Mouse (Mus musculus): Measurements from ENCODE around the gene Gls. TPM values are rescaled to one million over a fixed set of nuclear protein-coding genes. Genes with fewer than 3 reads are reported as not detected.

Gls gene
- polyA plus RNA-seq, 1 experiment, result 20.0 TPM

- Histone ChIP-seq H3K4me3 (replicated peaks; ENCODE audit: extremely low read depth, low read depth, low read length) (peak overlapping the region; percentile 85), H3K4me1 (ENCODE audit: control insufficient read depth, insufficient read depth, low read length) (peaks cover 7% of the 10 kb centered on the region; the same call in 1 of the 2 replicates)
- WGBS, result 17% methylated on average over 10 of the region's 10 CpGs
- TF ChIP-seq CTCF (IDR thresholded peaks at IDR 0.05; ENCODE audit: insufficient read depth, low read length) (no peak), POLR2A (IDR thresholded peaks at IDR 0.05; ENCODE audit: borderline replicate concordance, extremely low read depth, low read depth, low read length) (no peak)
- no peak for DNase-seq
These were observed 112.8 kb downstream of the Gls start for GRCm38 (mm10) chr1:52120191-52120590.

DNA sequence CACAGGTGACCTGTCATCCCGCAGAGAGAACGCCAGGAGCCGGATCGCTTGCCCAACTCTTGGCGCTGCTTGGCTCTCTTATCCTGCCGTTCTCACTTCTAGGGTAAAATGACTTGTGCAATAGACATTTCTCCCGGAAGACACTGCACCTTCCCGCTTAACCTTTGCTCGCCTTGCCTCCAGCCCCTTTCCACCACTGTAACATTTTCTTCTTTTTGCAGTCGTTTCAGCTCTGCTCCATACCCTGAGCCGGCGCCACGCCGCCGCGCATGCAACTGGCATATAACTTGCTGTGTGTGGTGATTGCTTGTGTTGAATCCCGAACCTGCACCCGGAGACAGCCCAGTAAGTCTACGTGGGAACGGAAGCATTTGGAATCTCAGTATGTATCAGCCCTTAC, 113.3 kb downstream of the Gls start:
- no peak for DNase-seq
- no peak for TF ChIP-seq CTCF (IDR thresholded peaks at IDR 0.05; ENCODE audit: insufficient read depth, low read length)
- TF ChIP-seq POLR2A (IDR thresholded peaks at IDR 0.05; ENCODE audit: borderline replicate concordance, extremely low read depth, low read depth, low read length), result no peak
- under 1% methylated on average over 20 of the region's 20 CpGs for WGBS
- peak overlapping the region; percentile 85 for H3K4me3 ChIP-seq (replicated peaks; ENCODE audit: extremely low read depth, low read depth, low read length)
- H3K4me1 ChIP-seq (ENCODE audit: control insufficient read depth, insufficient read depth, low read length), result peaks cover 7% of the 10 kb centered on the region; the same call in 1 of the 2 replicates

DNA sequence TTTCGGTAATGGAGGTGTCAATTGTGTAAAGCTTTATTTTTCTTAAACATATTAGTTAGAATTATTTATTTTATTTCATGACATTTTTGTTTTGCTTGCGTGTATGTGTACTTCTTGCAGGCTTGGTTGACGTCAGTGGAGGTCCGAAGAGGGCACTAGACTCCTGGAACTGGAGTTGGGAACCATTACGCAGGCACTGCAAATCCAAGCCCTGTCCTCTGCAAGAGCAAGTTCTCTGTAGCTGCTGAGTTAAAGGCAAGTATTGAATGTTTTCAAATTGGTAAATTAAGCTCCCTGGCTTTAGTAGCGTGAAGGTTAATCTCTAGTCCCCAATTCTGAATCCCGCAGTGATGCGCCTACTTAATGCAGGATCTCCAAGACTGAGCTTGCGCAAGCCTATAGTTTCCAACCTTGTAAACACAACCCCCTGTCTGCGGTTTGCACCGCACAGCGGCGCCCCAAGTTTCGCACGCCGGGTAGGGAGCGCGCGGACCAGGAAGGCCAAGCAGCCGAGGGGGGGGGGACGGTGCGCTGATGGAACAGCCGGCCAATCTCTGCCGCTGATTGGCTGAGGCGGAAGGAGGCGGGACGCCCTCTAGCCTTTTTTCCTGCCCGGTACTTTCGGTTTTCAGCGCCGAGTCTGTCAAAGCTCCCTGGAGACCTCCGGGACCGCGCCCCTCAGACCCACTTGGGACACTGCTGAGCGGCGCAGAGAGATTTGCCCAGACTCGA, 114.0 kb downstream of the Gls start, which contains the start of gene Stat1:
Gene Stat1, plus strand, starts transcription at position 581 of the 732 bp plus-strand sequence.
- TF ChIP-seq CTCF (IDR thresholded peaks at IDR 0.05; ENCODE audit: insufficient read depth, low read length), result no peak
- TF ChIP-seq POLR2A (IDR thresholded peaks at IDR 0.05; ENCODE audit: borderline replicate concordance, extremely low read depth, low read depth, low read length), result peak; percentile 70
- peak; percentile 80 for DNase-seq
- H3K4me3 ChIP-seq (replicated peaks; ENCODE audit: extremely low read depth, low read depth, low read length), result peak within 1 kb of the TSS; percentile 85
- peaks cover 7% of the 10 kb centered on the region; the same call in 1 of the 2 replicates for H3K4me1 ChIP-seq (ENCODE audit: control insufficient read depth, insufficient read depth, low read length)
- 2% methylated on average over 37 of the region's 37 CpGs for WGBS

GRCm38 (mm10) chr1:52117777-52118176, 115.3 kb downstream of the Gls start:
- no peak for TF ChIP-seq CTCF (IDR thresholded peaks at IDR 0.05; ENCODE audit: insufficient read depth, low read length)
- 92% methylated on average over 1 of the region's 1 CpGs for WGBS
- peaks cover 11% of the 10 kb centered on the region; the same call in 1 of the 2 replicates for H3K4me1 ChIP-seq (ENCODE audit: control insufficient read depth, insufficient read depth, low read length)
- no peak overlapping the region for H3K4me3 ChIP-seq (replicated peaks; ENCODE audit: extremely low read depth, low read depth, low read length)
- no peak for DNase-seq

DNA sequence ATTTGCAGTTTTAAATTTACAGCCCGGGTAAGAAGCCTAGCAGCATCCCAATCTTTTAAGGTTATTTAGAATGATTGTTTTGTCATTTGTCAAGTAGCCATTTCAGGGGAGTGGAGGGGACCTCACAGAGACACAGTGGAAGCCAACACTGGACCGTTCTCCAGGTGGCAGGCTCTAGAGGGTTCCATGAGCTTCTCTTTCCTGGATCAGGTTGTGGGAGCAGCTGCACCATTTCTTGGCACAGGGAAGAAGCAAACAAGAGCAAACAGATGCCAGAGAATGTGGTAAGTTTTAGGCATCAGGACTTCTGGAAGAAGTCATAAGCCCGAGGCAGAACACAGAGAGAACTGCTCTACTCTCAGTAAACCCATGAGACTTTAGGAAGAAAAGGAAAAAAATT, 116.6 kb downstream of the Gls start:
- no peak overlapping the region for H3K4me3 ChIP-seq (replicated peaks; ENCODE audit: extremely low read depth, low read depth, low read length)
- peaks cover 11% of the 10 kb centered on the region; the same call in 1 of the 2 replicates for H3K4me1 ChIP-seq (ENCODE audit: control insufficient read depth, insufficient read depth, low read length)
- 49% methylated on average over 3 of the region's 3 CpGs for WGBS
- TF ChIP-seq POLR2A (IDR thresholded peaks at IDR 0.05; ENCODE audit: borderline replicate concordance, extremely low read depth, low read depth, low read length) (no peak), CTCF (IDR thresholded peaks at IDR 0.05; ENCODE audit: insufficient read depth, low read length) (no peak)
- DNase-seq, result no peak

GRCm38 (mm10) chr1:52113666-52114069, 119.4 kb downstream of the Gls start:
- DNase-seq, result peak; percentile 97
- Histone ChIP-seq H3K4me3 (replicated peaks; ENCODE audit: extremely low read depth, low read depth, low read length) (peak overlapping the region; percentile 69), H3K4me1 (ENCODE audit: control insufficient read depth, insufficient read depth, low read length) (peaks cover 4% of the 10 kb centered on the region; the same call in 1 of the 2 replicates)
- WGBS, result under 1% methylated on average over 32 of the region's 32 CpGs
- TF ChIP-seq CTCF (IDR thresholded peaks at IDR 0.05; ENCODE audit: insufficient read depth, low read length), result peak; percentile 69
- TF ChIP-seq POLR2A (IDR thresholded peaks at IDR 0.05; ENCODE audit: borderline replicate concordance, extremely low read depth, low read depth, low read length), result peak; percentile 91; the same call in 1 of the 2 replicates

Other genes with a start within 250 kb of the Gls start
- 0.95 and 1.1 TPM in 2 replicates for gene Stat4, start 246.1 kb downstream of the Gls start, polyA plus RNA-seq (2012; rRNA removed)
- gene Stat1, start 113.8 kb downstream of the Gls start, polyA plus RNA-seq (2012; rRNA removed), result 59.1 and 62.6 TPM in 2 replicates